Mouse (Mus musculus): ENCODE measurements around the gene Lmntd1. TPM values are rescaled to one million over a fixed set of nuclear protein-coding genes. Genes with fewer than 3 reads are reported as not detected.

Gene Lmntd1
- polyA plus RNA-seq, 1 experiment: not detected

GRCm38 (mm10) chr6:145418856-145419255, 195.3 kb downstream of the Lmntd1 start:
- TF ChIP-seq USF1 (IDR thresholded peaks at IDR 0.05; ENCODE audit: low read depth) (no peak), POLR2A (IDR thresholded peaks at IDR 0.05; ENCODE audit: insufficient read length, low read depth) (no peak), POLR2AphosphoS2 (IDR thresholded peaks at IDR 0.05; ENCODE audit: insufficient read length, low read depth) (no peak), TCF3 (IDR thresholded peaks at IDR 0.05; ENCODE audit: insufficient read length, low read depth) (no peak), MYOD1 (IDR thresholded peaks at IDR 0.05; ENCODE audit: control insufficient read depth in 1 of 3, insufficient read length in 2 of 3, low read depth in 2 of 3) (no peak), CEBPB (IDR thresholded peaks at IDR 0.05; ENCODE audit: insufficient read depth, poor library complexity, severe bottlenecking) (no peak), MYOG (IDR thresholded peaks at IDR 0.05; ENCODE audit: control insufficient read depth in 1 of 3, insufficient read depth in 1 of 3, insufficient read length in 2 of 3, low read depth in 2 of 3) (no peak), REST (IDR thresholded peaks at IDR 0.05; ENCODE audit: insufficient read depth, insufficient read length) (no peak), E2F4 (IDR thresholded peaks at IDR 0.05; ENCODE audit: insufficient read depth) (no peak), SRF (IDR thresholded peaks at IDR 0.05; ENCODE audit: control insufficient read depth, insufficient read length, low read depth) (no peak), TCF12 (IDR thresholded peaks at IDR 0.05; ENCODE audit: insufficient read depth, poor library complexity, severe bottlenecking) (no peak), MAX (IDR thresholded peaks at IDR 0.05; ENCODE audit: low read depth) (no peak)
- H3K4me2 ChIP-seq (ENCODE audit: low read depth): no peak overlapping the region
- peaks cover 21% of the 10 kb centered on the region for H3K27me3 ChIP-seq (ENCODE audit: control insufficient read depth, insufficient read depth, insufficient read length)
- H3ac ChIP-seq (ENCODE audit: control insufficient read depth, insufficient read length): no peak overlapping the region
- H3K36me3 ChIP-seq (ENCODE audit: control insufficient read depth, insufficient read depth): no peaks in the 10 kb centered on the region
- no peaks in the 10 kb centered on the region for H3K79me2 ChIP-seq (ENCODE audit: control insufficient read depth, insufficient read depth)
- no peak overlapping the region for H3K4me3 ChIP-seq

- no peak for TF ChIP-seq MYOD1 (IDR thresholded peaks at IDR 0.05; ENCODE audit: control insufficient read depth in 1 of 3, insufficient read length in 2 of 3, low read depth in 2 of 3)
- TF ChIP-seq E2F4 (IDR thresholded peaks at IDR 0.05; ENCODE audit: insufficient read depth): no peak
- TF ChIP-seq USF1 (IDR thresholded peaks at IDR 0.05; ENCODE audit: low read depth): no peak
- TF ChIP-seq POLR2AphosphoS2 (IDR thresholded peaks at IDR 0.05; ENCODE audit: insufficient read length, low read depth): no peak
- no peak for TF ChIP-seq POLR2A (IDR thresholded peaks at IDR 0.05; ENCODE audit: insufficient read length, low read depth)
- no peak for TF ChIP-seq MYOG (IDR thresholded peaks at IDR 0.05; ENCODE audit: control insufficient read depth in 1 of 3, insufficient read depth in 1 of 3, insufficient read length in 2 of 3, low read depth in 2 of 3)
- no peak for TF ChIP-seq SRF (IDR thresholded peaks at IDR 0.05; ENCODE audit: control insufficient read depth, insufficient read length, low read depth)
- TF ChIP-seq CEBPB (IDR thresholded peaks at IDR 0.05; ENCODE audit: insufficient read depth, poor library complexity, severe bottlenecking): no peak
- TF ChIP-seq MAX (IDR thresholded peaks at IDR 0.05; ENCODE audit: low read depth): no peak
- TF ChIP-seq REST (IDR thresholded peaks at IDR 0.05; ENCODE audit: insufficient read depth, insufficient read length): no peak
- TF ChIP-seq TCF3 (IDR thresholded peaks at IDR 0.05; ENCODE audit: insufficient read length, low read depth): no peak
- TF ChIP-seq TCF12 (IDR thresholded peaks at IDR 0.05; ENCODE audit: insufficient read depth, poor library complexity, severe bottlenecking): no peak
- no peak overlapping the region for H3K4me3 ChIP-seq
- peak overlapping the region; percentile 22 for H3K4me2 ChIP-seq (ENCODE audit: low read depth)
- H3K36me3 ChIP-seq (ENCODE audit: control insufficient read depth, insufficient read depth): no peaks in the 10 kb centered on the region
- no peak overlapping the region for H3ac ChIP-seq (ENCODE audit: control insufficient read depth, insufficient read length)
- H3K27me3 ChIP-seq (ENCODE audit: control insufficient read depth, insufficient read depth, insufficient read length): peaks cover 12% of the 10 kb centered on the region
- H3K79me2 ChIP-seq (ENCODE audit: control insufficient read depth, insufficient read depth): no peaks in the 10 kb centered on the region
Observed at GRCm38 (mm10) chr6:145417720-145418440, 196.2 kb downstream of the Lmntd1 start.

DNA sequence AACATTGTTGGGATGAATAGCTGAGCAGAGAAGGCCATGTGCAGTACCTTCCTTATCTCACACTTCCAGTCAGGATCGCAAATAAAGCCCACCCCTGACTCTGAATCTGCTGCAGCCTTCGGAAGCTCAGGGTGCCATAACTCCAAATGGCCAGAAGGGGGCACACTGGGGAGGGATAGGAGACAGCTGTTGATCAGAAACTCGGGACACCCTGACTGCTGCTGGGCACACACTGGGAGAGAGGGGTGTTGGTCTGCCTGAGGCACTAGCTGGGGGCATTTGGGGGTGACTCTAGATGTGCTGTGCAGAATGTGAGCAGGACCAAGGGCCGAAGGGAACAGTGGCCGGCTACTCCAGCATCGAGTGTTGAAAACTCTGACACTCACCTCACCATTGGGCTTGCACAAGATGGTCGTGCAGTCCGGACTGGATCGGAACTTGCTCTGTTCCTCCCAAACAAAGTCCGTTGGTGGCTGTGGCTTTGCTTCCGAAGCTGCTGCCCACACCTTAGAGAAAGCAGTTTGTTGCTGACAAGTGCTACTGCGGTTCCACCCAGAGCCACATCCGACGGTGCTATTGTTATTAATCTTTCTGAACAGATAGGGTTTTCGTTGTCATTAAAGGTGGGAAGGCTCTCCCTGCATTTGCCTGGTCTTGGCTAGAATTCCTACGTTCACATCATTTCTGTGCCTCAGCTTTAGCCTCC, 197.0 kb downstream of the Lmntd1 start:
- no peaks in the 10 kb centered on the region for H3K36me3 ChIP-seq (ENCODE audit: control insufficient read depth, insufficient read depth)
- peaks cover 8% of the 10 kb centered on the region for H3K27me3 ChIP-seq (ENCODE audit: control insufficient read depth, insufficient read depth, insufficient read length)
- no peak overlapping the region for H3K4me2 ChIP-seq (ENCODE audit: low read depth)
- no peak overlapping the region for H3K4me3 ChIP-seq
- TF ChIP-seq MAX (IDR thresholded peaks at IDR 0.05; ENCODE audit: low read depth) (no peak), TCF3 (IDR thresholded peaks at IDR 0.05; ENCODE audit: insufficient read length, low read depth) (no peak), SRF (IDR thresholded peaks at IDR 0.05; ENCODE audit: control insufficient read depth, insufficient read length, low read depth) (no peak), POLR2AphosphoS2 (IDR thresholded peaks at IDR 0.05; ENCODE audit: insufficient read length, low read depth) (no peak), REST (IDR thresholded peaks at IDR 0.05; ENCODE audit: insufficient read depth, insufficient read length) (no peak), TCF12 (IDR thresholded peaks at IDR 0.05; ENCODE audit: insufficient read depth, poor library complexity, severe bottlenecking) (no peak), POLR2A (IDR thresholded peaks at IDR 0.05; ENCODE audit: insufficient read length, low read depth) (no peak), CEBPB (IDR thresholded peaks at IDR 0.05; ENCODE audit: insufficient read depth, poor library complexity, severe bottlenecking) (no peak), USF1 (IDR thresholded peaks at IDR 0.05; ENCODE audit: low read depth) (no peak), MYOD1 (IDR thresholded peaks at IDR 0.05; ENCODE audit: control insufficient read depth in 1 of 3, insufficient read length in 2 of 3, low read depth in 2 of 3) (peak in 1 of 3 experiments; percentile 26), MYOG (IDR thresholded peaks at IDR 0.05; ENCODE audit: control insufficient read depth in 1 of 3, insufficient read depth in 1 of 3, insufficient read length in 2 of 3, low read depth in 2 of 3) (peak in 1 of 3 experiments; percentile 37), E2F4 (IDR thresholded peaks at IDR 0.05; ENCODE audit: insufficient read depth) (no peak)
- no peaks in the 10 kb centered on the region for H3K79me2 ChIP-seq (ENCODE audit: control insufficient read depth, insufficient read depth)
- no peak overlapping the region for H3ac ChIP-seq (ENCODE audit: control insufficient read depth, insufficient read length)

GRCm38 (mm10) chr6:145404369-145405051, 209.6 kb downstream of the Lmntd1 start:
- Histone ChIP-seq H3K79me2 (ENCODE audit: control insufficient read depth, insufficient read depth) (no peaks in the 10 kb centered on the region), H3K4me2 (ENCODE audit: low read depth) (no peak overlapping the region), H3K36me3 (ENCODE audit: control insufficient read depth, insufficient read depth) (no peaks in the 10 kb centered on the region), H3K27me3 (ENCODE audit: control insufficient read depth, insufficient read depth, insufficient read length) (no peaks in the 10 kb centered on the region), H3K4me3 (no peak overlapping the region), H3ac (ENCODE audit: control insufficient read depth, insufficient read length) (no peak overlapping the region)
- TF ChIP-seq POLR2A (IDR thresholded peaks at IDR 0.05; ENCODE audit: insufficient read length, low read depth): no peak
- TF ChIP-seq TCF12 (IDR thresholded peaks at IDR 0.05; ENCODE audit: insufficient read depth, poor library complexity, severe bottlenecking): no peak
- no peak for TF ChIP-seq MYOD1 (IDR thresholded peaks at IDR 0.05; ENCODE audit: control insufficient read depth in 1 of 3, insufficient read length in 2 of 3, low read depth in 2 of 3)
- TF ChIP-seq REST (IDR thresholded peaks at IDR 0.05; ENCODE audit: insufficient read depth, insufficient read length): no peak
- TF ChIP-seq POLR2AphosphoS2 (IDR thresholded peaks at IDR 0.05; ENCODE audit: insufficient read length, low read depth): no peak
- TF ChIP-seq MAX (IDR thresholded peaks at IDR 0.05; ENCODE audit: low read depth): no peak
- TF ChIP-seq USF1 (IDR thresholded peaks at IDR 0.05; ENCODE audit: low read depth): no peak
- TF ChIP-seq SRF (IDR thresholded peaks at IDR 0.05; ENCODE audit: control insufficient read depth, insufficient read length, low read depth): no peak
- TF ChIP-seq MYOG (IDR thresholded peaks at IDR 0.05; ENCODE audit: control insufficient read depth in 1 of 3, insufficient read depth in 1 of 3, insufficient read length in 2 of 3, low read depth in 2 of 3): no peak
- TF ChIP-seq TCF3 (IDR thresholded peaks at IDR 0.05; ENCODE audit: insufficient read length, low read depth): no peak
